ENCODE assay signal across 20 mouse cellular contexts in the genomic region with DNA sequence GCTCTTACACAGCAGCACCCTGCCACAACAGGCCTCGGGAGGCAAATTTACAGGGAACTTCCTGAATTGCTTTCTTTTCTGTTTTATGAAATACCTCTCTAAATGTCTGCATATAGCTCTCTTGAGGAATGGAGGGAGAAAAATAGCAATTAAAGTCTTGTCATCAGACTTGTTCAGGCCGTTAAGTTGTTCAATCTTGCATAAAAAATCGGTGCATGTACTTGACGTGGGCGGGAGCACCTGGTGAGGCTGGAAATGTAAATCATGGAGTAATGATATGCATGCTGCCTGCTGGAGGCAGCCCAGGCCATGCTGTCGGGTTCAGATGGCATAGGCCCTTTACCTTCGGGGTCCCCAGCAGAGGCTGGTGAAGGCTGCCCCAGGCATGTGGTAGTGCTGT.
DNase-seq lines count a peak whose midpoint lies in the region; ATAC-seq lines count a peak whose summit lies in the region.
"Had no signal": no experiment of that assay in that cellular context is flagged by ENCODE, and none has a peak within 500 bp of the region (broad histone marks: within the 10 kb centered on the region; RNA-seq: fewer than 3 reads in every experiment).

No protein-coding gene starts in this region.

- no peak for ATAC-seq in neural tube, embryonic 11.5 days (ENCODE audit: insufficient read depth, low FRiP score, low TSS enrichment)
- no peak for ATAC-seq in forebrain, embryonic 15.5 days (replicated peaks)
- ATAC-seq in midbrain, embryonic 11.5 days (ENCODE audit: low FRiP score), result no peak
- ATAC-seq in neural tube, embryonic 15.5 days (ENCODE audit: low FRiP score), result no peak
- ATAC-seq: intestine, postnatal 0 days had no signal

- H3K9ac ChIP-seq in neural tube, embryonic 11.5 days (ENCODE audit: low read length), result no peak overlapping the region
- H3K9ac ChIP-seq in forebrain, embryonic 15.5 days (replicated peaks), result no peak overlapping the region
- H3K9ac ChIP-seq in midbrain, embryonic 11.5 days (ENCODE audit: low read length), result no peak overlapping the region
- no peak overlapping the region for H3K9ac ChIP-seq in neural tube, embryonic 15.5 days (replicated peaks)
- H3K9ac ChIP-seq: embryonic facial prominence, embryonic 13.5 days; kidney, embryonic 15.5 days had no signal

- no peak for DNase-seq in neural tube, embryonic 11.5 days (ENCODE audit: low spot score)
- no peak for DNase-seq in neural tube, embryonic 10.5 days (ENCODE audit: extremely low spot score, low spot score)
- no peak for DNase-seq in midbrain, embryonic 11.5 days (ENCODE audit: low spot score, missing footprints)
- DNase-seq in urinary bladder, postnatal 10 days (ENCODE audit: low spot score), result no peak
- DNase-seq in ovary, postnatal 36 days (ENCODE audit: low spot score), result no peak
- DNase-seq in adrenal gland, postnatal 10 days, result no peak
- DNase-seq: cerebellum, adult 9-11 months; gastrocnemius, postnatal 14 days; heart, adult 18-20 months; heart, postnatal 4 days; lung, adult 18-20 months; lung, postnatal 14 days; right cerebral cortex, adult 18-20 months; thymus, postnatal 25 days had no signal

- H3K9me3 ChIP-seq in neural tube, embryonic 11.5 days (ENCODE audit: control insufficient read depth, low read length), result no peaks in the 10 kb centered on the region
- H3K9me3 ChIP-seq in forebrain, embryonic 15.5 days, result no peaks in the 10 kb centered on the region
- no peaks in the 10 kb centered on the region for H3K9me3 ChIP-seq in midbrain, embryonic 11.5 days (ENCODE audit: control insufficient read depth, low read length)
- no peaks in the 10 kb centered on the region for H3K9me3 ChIP-seq in neural tube, embryonic 15.5 days (replicated peaks)
- H3K9me3 ChIP-seq: embryonic facial prominence, embryonic 13.5 days; kidney, embryonic 15.5 days had no signal

- 68% methylated on average over 7 of the region's 7 CpGs for WGBS in neural tube, embryonic 11.5 days
- 14% methylated on average over 7 of the region's 7 CpGs for WGBS in forebrain, embryonic 15.5 days
- 73% methylated on average over 7 of the region's 7 CpGs for WGBS in midbrain, embryonic 11.5 days
- 29% methylated on average over 7 of the region's 7 CpGs for WGBS in neural tube, embryonic 15.5 days

- H3K4me3 ChIP-seq in neural tube, embryonic 11.5 days (ENCODE audit: low read depth, low read length), result no peak overlapping the region
- H3K4me3 ChIP-seq in forebrain, embryonic 15.5 days, result no peak overlapping the region
- no peak overlapping the region for H3K4me3 ChIP-seq in midbrain, embryonic 11.5 days (ENCODE audit: low read depth, low read length)
- no peak overlapping the region for H3K4me3 ChIP-seq in neural tube, embryonic 15.5 days (replicated peaks)
- H3K4me3 ChIP-seq: embryonic facial prominence, embryonic 13.5 days; kidney, embryonic 15.5 days had no signal

- H3K4me1 ChIP-seq in neural tube, embryonic 11.5 days (ENCODE audit: control insufficient read depth, insufficient read depth, low read length), result peaks cover 49% of the 10 kb centered on the region
- peaks cover 84% of the 10 kb centered on the region for H3K4me1 ChIP-seq in forebrain, embryonic 15.5 days
- H3K4me1 ChIP-seq in midbrain, embryonic 11.5 days (ENCODE audit: control insufficient read depth, insufficient read depth, low read length), result peaks cover 55% of the 10 kb centered on the region
- peaks cover 84% of the 10 kb centered on the region for H3K4me1 ChIP-seq in neural tube, embryonic 15.5 days

- no peak overlapping the region for H3K4me2 ChIP-seq in neural tube, embryonic 11.5 days (ENCODE audit: low read depth)
- no peak overlapping the region for H3K4me2 ChIP-seq in forebrain, embryonic 15.5 days (replicated peaks)
- H3K4me2 ChIP-seq in midbrain, embryonic 11.5 days, result no peak overlapping the region
- H3K4me2 ChIP-seq in neural tube, embryonic 15.5 days, result no peak overlapping the region
- H3K4me2 ChIP-seq: embryonic facial prominence, embryonic 13.5 days; kidney, embryonic 15.5 days; liver, embryonic 11.5 days had no signal

- H3K36me3 ChIP-seq in neural tube, embryonic 11.5 days (ENCODE audit: control insufficient read depth, insufficient read depth, low read length), result no peaks in the 10 kb centered on the region
- H3K36me3 ChIP-seq in forebrain, embryonic 15.5 days, result no peaks in the 10 kb centered on the region
- no peaks in the 10 kb centered on the region for H3K36me3 ChIP-seq in midbrain, embryonic 11.5 days (ENCODE audit: control insufficient read depth, insufficient read depth, low read length)
- H3K36me3 ChIP-seq in neural tube, embryonic 15.5 days, result no peaks in the 10 kb centered on the region
- H3K36me3 ChIP-seq: embryonic facial prominence, embryonic 13.5 days; kidney, embryonic 15.5 days had no signal

- no peaks in the 10 kb centered on the region for H3K27me3 ChIP-seq in neural tube, embryonic 11.5 days (ENCODE audit: control insufficient read depth, insufficient read depth, low read length)
- H3K27me3 ChIP-seq in forebrain, embryonic 15.5 days, result no peaks in the 10 kb centered on the region
- H3K27me3 ChIP-seq in midbrain, embryonic 11.5 days (ENCODE audit: control insufficient read depth, insufficient read depth, low read length), result peaks cover 2% of the 10 kb centered on the region
- H3K27me3 ChIP-seq in neural tube, embryonic 15.5 days (replicated peaks), result no peaks in the 10 kb centered on the region

- 0 out of 2 replicates have a peak overlapping the region, but pooled peaks have one; percentile 34 for H3K27ac ChIP-seq in neural tube, embryonic 11.5 days (ENCODE audit: low read depth, low read length)
- peak overlapping the region; percentile 84 for H3K27ac ChIP-seq in forebrain, embryonic 15.5 days (replicated peaks)
- peak overlapping the region; percentile 94; the same call in 1 of the 2 replicates for H3K27ac ChIP-seq in midbrain, embryonic 11.5 days (ENCODE audit: low read depth, low read length)
- 0 out of 2 replicates have a peak overlapping the region, but pooled peaks have one; percentile 19 for H3K27ac ChIP-seq in neural tube, embryonic 15.5 days (replicated peaks)
- H3K27ac ChIP-seq: embryonic facial prominence, embryonic 13.5 days; kidney, embryonic 15.5 days had no signal

Comparison
In these comparisons a context has a peak if more than half of its experiments do, and no peak if none do; other contexts are left out.
1. H3K27ac ChIP-seq: peak in every context shown above with its lines; median percentile 94 in midbrain, embryonic 11.5 days; 84 in forebrain, embryonic 15.5 days; 34 in neural tube, embryonic 11.5 days; 19 in neural tube, embryonic 15.5 days.